In genomic region chr2:130634006-130634738, GRCm38 (mm10) we compare ENCODE assay signal across 1 mouse cellular context.
TF ChIP-seq lines count a peak whose summit lies in the region.

No protein-coding gene starts in this region.

TF ChIP-seq in ES-E14, 5 proteins besides CTCF, POLR2A, EP300 and RAD21 (continued from another document):
- TF ChIP-seq ZC3H11A (IDR thresholded peaks at IDR 0.05; ENCODE audit: borderline replicate concordance, low read depth, low read length) (no peak), CHD2 (IDR thresholded peaks at IDR 0.05; ENCODE audit: low read depth, low read length) (no peak)
